Mouse (Mus musculus) cortical plate, adult 2 months (tissue): ENCODE results near the gene Rassf2. TPM values are rescaled to one million over a fixed set of nuclear protein-coding genes. Genes with fewer than 3 reads are reported as not detected.

Source experiments
- H3K27ac ChIP-seq: fragments of 200-500 bp; 2 replicates; pipeline ENCODE4 v1.5.1; 2012; ENCODE audit warnings: low read length, control low read depth, inconsistent platforms; ENCODE audit not compliant: insufficient read depth
- H3K4me1 ChIP-seq: fragments of 200-500 bp; 2 replicates; pipeline ENCODE4 v1.6.1; 2011; ENCODE audit warnings: low read length; ENCODE audit not compliant: control insufficient read depth, insufficient read depth
- H3K4me3 ChIP-seq: fragments of 200-500 bp; 2 replicates; pipeline ENCODE4 v1.5.1; 2011; ENCODE audit warnings: mild to moderate bottlenecking, low read length, control low read depth; ENCODE audit not compliant: insufficient read depth
- CTCF ChIP-seq: fragments of 200-500 bp; IDR thresholded peaks from 2 replicates; pipeline ENCODE4 v1.5.1; 2011; ENCODE audit warnings: mild to moderate bottlenecking, control low read depth, low read length; ENCODE audit not compliant: insufficient read depth; ENCODE audit errors: extremely low read depth
- POLR2A ChIP-seq: fragments of 200-500 bp; IDR thresholded peaks from 2 replicates; pipeline ENCODE4 v1.6.1; 2011; ENCODE audit warnings: mild to moderate bottlenecking, low read length, control low read depth; ENCODE audit not compliant: insufficient read depth; ENCODE audit errors: extremely low read depth
- polyA plus RNA-seq: library from polyadenylated mRNA; depleted of rRNA; stranded (reverse); fragments of >200 nt; gene quantifications from 2 replicates; pipeline ENCODE4 v1.2.3, GENCODE M21; 2012; rRNA removed

Gene Rassf2
- polyA plus RNA-seq, 1 experiment, result 35.9 TPM

- H3K27ac ChIP-seq, result no peak overlapping the region
- H3K4me1 ChIP-seq, result no peaks in the 10 kb centered on the region
- TF ChIP-seq POLR2A, result no peak
- no peak for TF ChIP-seq CTCF
- no peak overlapping the region for H3K4me3 ChIP-seq
These were observed 88.6 kb downstream of the Rassf2 start for GRCm38 (mm10) chr2:131941501-131941900.

GRCm38 (mm10) chr2:131940506-131940905 is 89.6 kb downstream of the Rassf2 start:
- Histone ChIP-seq H3K4me1 (no peaks in the 10 kb centered on the region), H3K4me3 (no peak overlapping the region), H3K27ac (no peak overlapping the region)
- TF ChIP-seq CTCF, result no peak
- no peak for TF ChIP-seq POLR2A

Other genes with a start within 250 kb of the Rassf2 start
- 0.17 and 0.28 TPM in 2 replicates for gene Erv3, start 170.5 kb downstream of the Rassf2 start, polyA plus RNA-seq
- 704 and 765 TPM in 2 replicates for gene Prnp, start 120.3 kb downstream of the Rassf2 start, polyA plus RNA-seq
- gene Prn, start 120.3 kb downstream of the Rassf2 start, polyA plus RNA-seq, result not detected in 2 replicates
- gene Prnd, start 79.4 kb downstream of the Rassf2 start, polyA plus RNA-seq, result 0.40 and 0.46 TPM in 2 replicates
- gene Slc23a2, start 114.8 kb upstream of the Rassf2 start, polyA plus RNA-seq, result 109 and 111 TPM in 2 replicates
- gene Tmem230, start 217.5 kb upstream of the Rassf2 start, polyA plus RNA-seq, result 56.5 and 58.8 TPM in 2 replicates
- 64.2 and 66.3 TPM in 2 replicates for gene Pcna, start 223.1 kb upstream of the Rassf2 start, polyA plus RNA-seq
- 144 and 149 TPM in 2 replicates for gene Cds2, start 232.9 kb upstream of the Rassf2 start, polyA plus RNA-seq